Mouse (Mus musculus): ENCODE measurements around the gene Nf1.

DNA sequence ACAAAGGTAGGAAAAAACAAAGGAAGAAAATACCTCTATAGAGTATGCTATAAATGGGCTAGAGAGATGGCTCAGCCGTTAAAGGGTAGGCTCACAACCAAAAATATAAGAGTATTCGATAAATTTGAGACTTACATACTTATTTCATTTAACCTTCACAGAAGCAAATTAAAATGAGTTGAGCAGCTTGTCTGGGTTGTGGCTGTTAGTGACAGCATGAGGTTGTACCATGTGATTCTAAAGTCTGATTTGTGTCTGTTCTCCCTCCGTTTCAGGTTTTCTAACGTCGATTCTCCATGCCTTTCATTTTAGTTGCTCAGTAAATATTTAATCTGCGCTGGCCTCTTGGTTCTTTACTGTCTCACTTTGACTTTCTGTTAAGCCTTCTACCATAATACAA, 179.8 kb downstream of the Nf1 start:
- TF ChIP-seq CEBPB (IDR thresholded peaks at IDR 0.05; ENCODE audit: low read depth) (no peak), CTCF (IDR thresholded peaks at IDR 0.05; ENCODE audit: control insufficient read depth, insufficient read depth, insufficient read length) (no peak), USF1 (IDR thresholded peaks at IDR 0.05; ENCODE audit: low read depth) (peak; percentile 31)
